Mouse (Mus musculus) liver, embryonic 14.5 days (tissue): ENCODE measurements at regions not wholly inside any gene's neighbourhood (a gene's known extent, or its start where the extent isn't known, plus 50 kb on each side); places are given as distances from the start of the nearest gene placed in this dataset.

Source experiments
- ATAC-seq: fragments of 200-750 bp; cut with Nextera tagmentation; 2 replicates; pipeline ENCODE4 v1.8.0; 2017; ENCODE audit warnings: moderate number of reproducible peaks, mild to moderate bottlenecking, moderate library complexity; ENCODE audit not compliant: insufficient read depth
- DNase-seq, 3 experiments: peaks; one replicate each; pipeline ENCODE4 v3.0.0-alpha.2; 2012 to 2013; ENCODE audit warnings: low read depth in 3 of 3, low spot score in 3 of 3
- H3K27ac ChIP-seq: fragments of 300-500 bp; sonication (generic); 2 replicates; pipeline ENCODE4 v1.5.1; 2014; ENCODE audit warnings: moderate library complexity, mild to moderate bottlenecking, control low read depth, inconsistent platforms
- H3K27me3 ChIP-seq: fragments of 300-500 bp; sonication (generic); 2 replicates; pipeline ENCODE4 v1.6.1; 2014; ENCODE audit warnings: mild to moderate bottlenecking, low read length, moderate library complexity; ENCODE audit not compliant: control insufficient read depth, insufficient read depth
- H3K36me3 ChIP-seq: fragments of 300-500 bp; sonication (generic); replicated peaks from 2 replicates; pipeline ENCODE4 v1.6.1; 2014; ENCODE audit warnings: low read depth; ENCODE audit not compliant: control insufficient read depth, insufficient read depth
- H3K4me1 ChIP-seq, 2 experiments: fragments of 200-500 bp in 1 of 2; fragments of 300-500 bp in 1 of 2; sonication (generic) in 1 of 2; replicated peaks; 2 replicates each; pipeline ENCODE4 v1.6.1; 2012 to 2014; ENCODE audit warnings: antibody characterized with exemption in 1 of 2, inconsistent platforms in 1 of 2, low read length in 1 of 2; ENCODE audit not compliant: control insufficient read depth in 2 of 2, insufficient read depth in 2 of 2
- H3K4me2 ChIP-seq: fragments of 300-500 bp; sonication (generic); 2 replicates; pipeline ENCODE4 v1.6.1; 2014; ENCODE audit warnings: low read depth, mild to moderate bottlenecking, control low read depth, moderate library complexity
- H3K4me3 ChIP-seq, 2 experiments: fragments of 200-500 bp in 1 of 2; fragments of 300-500 bp in 1 of 2; sonication (generic) in 1 of 2; 2 replicates each; pipeline ENCODE4 v1.5.1; 2012 to 2014; ENCODE audit warnings: low read depth in 2 of 2, low read length in 2 of 2, mild to moderate bottlenecking in 2 of 2, control low read depth in 1 of 2, inconsistent platforms in 1 of 2, moderate library complexity in 1 of 2; ENCODE audit not compliant: insufficient read depth in 1 of 2
- H3K9ac ChIP-seq: fragments of 300-500 bp; sonication (generic); replicated peaks from 2 replicates; pipeline ENCODE4 v1.6.1; 2014; ENCODE audit warnings: mild to moderate bottlenecking, control low read depth, moderate library complexity
- H3K9me3 ChIP-seq: fragments of 300-500 bp; sonication (generic); 2 replicates; pipeline ENCODE4 v1.6.1; 2016; ENCODE audit warnings: low read length, mixed read lengths; ENCODE audit not compliant: control insufficient read depth
- CTCF ChIP-seq: IDR thresholded peaks from 2 replicates; pipeline ENCODE4 v1.5.1; 2016; ENCODE audit warnings: antibody characterized with exemption, low read depth, control low read depth
- EP300 ChIP-seq: IDR thresholded peaks from 2 replicates; pipeline ENCODE4 v1.6.1; 2016; ENCODE audit warnings: antibody characterized with exemption, low read depth
- WGBS: fragments of 180-500 bp; shearing (Covaris S2); extraction: QIAGEN DNeasy Blood & Tissue Kit; methylation state at CpG from one replicate; pipeline ENCODE4 v1.1.7; 2014; ENCODE audit not compliant: insufficient replicate concordance; 5-methylcytosine and 5-hydroxymethylcytosine counted together

DNA sequence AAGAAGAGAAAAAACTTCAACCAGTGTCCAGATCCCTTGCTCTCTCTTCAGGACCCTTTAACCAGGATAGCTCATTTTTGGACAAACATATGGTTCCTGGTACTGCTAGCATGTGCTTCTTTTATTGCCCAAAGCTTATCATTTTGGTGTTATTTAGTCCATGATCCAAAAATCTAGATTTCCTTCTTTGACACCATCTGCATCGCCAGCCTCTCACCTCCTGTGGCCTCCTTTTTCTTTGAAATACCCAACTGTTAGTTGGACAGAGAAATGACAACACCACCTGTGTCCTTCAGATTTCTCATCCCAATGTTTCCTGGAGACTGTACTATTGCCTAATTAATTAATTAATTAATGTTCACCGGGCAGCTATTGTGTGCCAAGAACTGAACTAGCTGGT is 188.0 kb upstream of the Plppr1 start:
- no peaks in the 10 kb centered on the region for H3K9me3 ChIP-seq
- ATAC-seq (no peak), DNase-seq (no peak)
- no peak overlapping the region for H3K4me3 ChIP-seq
- H3K27me3 ChIP-seq: no peaks in the 10 kb centered on the region
- H3K9ac ChIP-seq: no peak overlapping the region
- TF ChIP-seq EP300 (no peak), CTCF (no peak)
- no peaks in the 10 kb centered on the region for H3K4me1 ChIP-seq
- H3K27ac ChIP-seq: no peak overlapping the region
- no peaks in the 10 kb centered on the region for H3K36me3 ChIP-seq
- WGBS: 65% methylated on average over 2 of the region's 2 CpGs
- no peak overlapping the region for H3K4me2 ChIP-seq

DNA sequence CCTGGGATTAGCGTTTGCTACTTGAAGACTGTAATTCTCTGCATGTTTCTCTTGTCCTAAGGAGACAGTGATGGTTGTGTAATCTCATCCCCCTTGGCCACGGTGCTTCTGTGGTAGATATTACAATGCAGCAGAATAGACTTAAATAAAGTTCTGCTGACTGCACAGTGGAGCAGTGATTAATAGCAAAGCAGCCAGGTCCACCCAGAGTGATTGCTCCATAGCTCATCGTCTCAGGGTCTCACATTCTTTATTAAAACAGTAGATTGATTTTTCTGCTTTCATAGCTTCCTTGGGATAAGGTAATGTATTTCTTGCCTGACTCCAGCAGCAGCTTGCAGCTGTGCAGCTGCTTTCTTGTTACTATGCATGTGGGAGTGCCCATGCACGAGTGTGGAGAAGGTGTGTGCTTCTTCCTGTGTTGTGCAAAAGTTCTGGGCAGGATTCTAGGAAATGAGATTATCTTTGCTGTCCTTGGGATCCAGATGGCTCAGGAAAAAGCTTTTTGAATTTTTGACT is 169.9 kb upstream of the Plppr1 start:
- TF ChIP-seq CTCF (no peak), EP300 (no peak)
- Histone ChIP-seq H3K27ac (no peak overlapping the region), H3K4me3 (no peak overlapping the region), H3K4me1 (no peaks in the 10 kb centered on the region), H3K36me3 (no peaks in the 10 kb centered on the region), H3K9ac (no peak overlapping the region), H3K4me2 (no peak overlapping the region), H3K9me3 (no peaks in the 10 kb centered on the region), H3K27me3 (no peaks in the 10 kb centered on the region)
- DNase-seq (no peak), ATAC-seq (no peak)
- WGBS: 40% methylated on average over 4 of the region's 4 CpGs

DNA sequence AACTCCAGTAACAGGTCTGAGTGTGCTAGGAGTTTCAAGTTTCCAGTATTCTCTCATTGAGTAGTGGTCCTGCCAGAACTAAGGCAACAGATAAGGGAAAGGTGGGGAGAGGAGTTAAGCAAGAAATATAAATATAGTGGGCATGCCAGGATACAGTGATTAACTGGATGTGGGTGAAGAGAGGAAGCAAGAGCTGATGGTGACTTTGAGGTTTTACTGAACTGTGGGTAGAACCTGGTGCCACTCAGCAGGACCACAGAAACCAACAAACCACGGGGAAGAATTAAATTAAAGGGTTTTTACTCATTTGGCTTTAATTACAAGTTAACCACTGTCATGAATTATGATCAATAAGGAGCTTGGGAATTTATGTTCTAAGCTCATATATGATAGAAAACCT is 154.5 kb upstream of the Plppr1 start:
- no peak overlapping the region for H3K4me3 ChIP-seq
- 10% methylated on average over 1 of the region's 1 CpGs for WGBS
- H3K9me3 ChIP-seq: no peaks in the 10 kb centered on the region
- no peaks in the 10 kb centered on the region for H3K27me3 ChIP-seq
- no peak overlapping the region for H3K4me2 ChIP-seq
- no peak overlapping the region for H3K27ac ChIP-seq
- TF ChIP-seq EP300: no peak
- TF ChIP-seq CTCF: no peak
- no peak overlapping the region for H3K9ac ChIP-seq
- DNase-seq (no peak), ATAC-seq (no peak)
- H3K36me3 ChIP-seq: no peaks in the 10 kb centered on the region
- H3K4me1 ChIP-seq: no peaks in the 10 kb centered on the region

DNA sequence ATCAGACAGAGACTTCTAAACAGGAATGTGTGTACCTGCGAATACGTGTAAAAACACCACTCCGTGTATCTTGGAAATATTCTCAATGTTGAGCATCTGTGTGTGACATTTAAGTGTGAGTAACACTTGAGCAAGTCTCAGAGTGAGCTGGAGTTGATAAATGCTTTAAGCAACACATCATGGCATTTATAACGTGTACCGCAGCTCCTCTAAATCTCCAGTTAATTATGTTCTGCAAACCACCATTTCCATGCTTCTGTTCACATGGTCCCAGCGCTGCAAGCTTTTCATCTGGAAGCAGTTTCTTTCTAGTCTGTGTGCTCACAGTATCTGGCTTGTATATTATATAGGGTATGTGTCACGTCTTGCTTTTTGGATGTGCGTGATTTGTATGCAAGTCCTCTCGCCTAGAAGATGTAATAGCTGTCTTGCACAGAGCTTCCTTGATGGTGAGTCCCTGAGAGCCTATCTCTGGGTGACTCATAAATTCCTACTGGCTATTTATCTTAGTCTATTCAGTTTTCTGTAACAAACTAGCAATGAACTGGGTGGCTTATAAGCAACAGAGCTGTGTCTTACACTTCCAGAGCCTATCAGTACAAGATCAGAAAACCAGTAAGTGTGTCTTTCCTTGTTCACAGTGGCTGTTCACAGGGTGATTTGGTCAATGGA is 153.7 kb upstream of the Plppr1 start:
- Histone ChIP-seq H3K27me3 (no peaks in the 10 kb centered on the region), H3K9ac (no peak overlapping the region), H3K27ac (no peak overlapping the region), H3K36me3 (no peaks in the 10 kb centered on the region), H3K4me2 (no peak overlapping the region), H3K4me1 (no peaks in the 10 kb centered on the region), H3K4me3 (no peak overlapping the region), H3K9me3 (no peaks in the 10 kb centered on the region)
- ATAC-seq (no peak), DNase-seq (no peak)
- WGBS: 65% methylated on average over 9 of the region's 9 CpGs
- TF ChIP-seq EP300 (no peak), CTCF (no peak)

DNA sequence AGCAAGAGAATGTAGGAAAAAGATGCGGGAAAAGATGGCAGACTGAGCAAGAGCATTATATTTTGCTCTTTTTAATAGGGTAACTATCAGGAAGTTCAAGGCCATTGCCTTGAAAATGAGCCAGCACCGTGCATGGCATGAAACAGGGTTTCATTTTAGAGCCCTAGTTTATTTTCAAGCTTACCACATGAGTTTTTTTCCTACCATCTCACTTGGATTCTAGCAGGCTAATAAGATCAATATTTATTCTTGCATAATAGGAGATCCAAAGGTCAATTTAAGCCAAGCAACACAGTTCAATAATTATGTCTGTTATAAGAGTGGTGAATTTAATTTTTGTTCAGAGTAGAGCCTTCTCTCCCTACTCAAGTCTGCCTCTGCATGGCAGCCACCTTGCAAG is 149.9 kb upstream of the Plppr1 start:
- no peaks in the 10 kb centered on the region for H3K27me3 ChIP-seq
- H3K9ac ChIP-seq: no peak overlapping the region
- no peaks in the 10 kb centered on the region for H3K9me3 ChIP-seq
- 46% methylated on average over 2 of the region's 2 CpGs for WGBS
- TF ChIP-seq EP300: no peak
- TF ChIP-seq CTCF: no peak
- ATAC-seq (no peak), DNase-seq (no peak)
- no peak overlapping the region for H3K27ac ChIP-seq
- no peaks in the 10 kb centered on the region for H3K36me3 ChIP-seq
- H3K4me2 ChIP-seq: no peak overlapping the region
- no peak overlapping the region for H3K4me3 ChIP-seq
- H3K4me1 ChIP-seq: no peaks in the 10 kb centered on the region
